In genomic region chr2:76673472-76674081, GRCm38 (mm10) we compare ENCODE assay signal across 8 mouse cellular contexts. TPM values are rescaled to one million over a fixed set of nuclear protein-coding genes. Genes with fewer than 3 reads are reported as not detected.
DNase-seq lines count a peak whose midpoint lies in the region; ATAC-seq lines count a peak whose summit lies in the region.

No protein-coding gene starts in this region.

- WGBS in intestine, embryonic 16.5 days = 50% methylated on average over 7 of the region's 7 CpGs
- 33% methylated on average over 7 of the region's 7 CpGs for WGBS in neural tube, embryonic 13.5 days

- H3K4me2 ChIP-seq in intestine, embryonic 16.5 days (ENCODE audit: low read depth, low read length) = peak overlapping the region; percentile 70
- peak overlapping the region; percentile 76 for H3K4me2 ChIP-seq in neural tube, embryonic 13.5 days

- H3K9me3 ChIP-seq in intestine, embryonic 16.5 days (ENCODE audit: control insufficient read depth, low read length) = no peaks in the 10 kb centered on the region
- H3K9me3 ChIP-seq in neural tube, embryonic 13.5 days = no peaks in the 10 kb centered on the region

- H3K4me1 ChIP-seq in intestine, embryonic 16.5 days (ENCODE audit: control insufficient read depth, insufficient read depth, low read length) = peaks cover 20% of the 10 kb centered on the region
- peaks cover 55% of the 10 kb centered on the region for H3K4me1 ChIP-seq in neural tube, embryonic 13.5 days (replicated peaks)

- no peaks in the 10 kb centered on the region for H3K27me3 ChIP-seq in intestine, embryonic 16.5 days (replicated peaks; ENCODE audit: control insufficient read depth, insufficient read depth, low read length)
- no peaks in the 10 kb centered on the region for H3K27me3 ChIP-seq in neural tube, embryonic 13.5 days

- peak; percentile 49 to 54 for DNase-seq in right cerebral cortex, postnatal 10 days (ENCODE audit: low spot score in 2 of 2)
- DNase-seq in right cerebral cortex, adult 2 months (ENCODE audit: low spot score in 2 of 2) = no peak
- peak; percentile 32 for DNase-seq in cerebellum, adult 9-10 months
- peak; percentile 31 for DNase-seq in gastrocnemius, postnatal 25 days
- DNase-seq in lung, adult 18-20 months = peak; percentile 64 to 74

- ATAC-seq in intestine, embryonic 16.5 days = no peak
- no peak for ATAC-seq in neural tube, embryonic 13.5 days (ENCODE audit: low read depth)
- no peak for ATAC-seq in frontal cortex, adult (ENCODE audit: low TSS enrichment)

- peak overlapping the region; percentile 58 for H3K4me3 ChIP-seq in intestine, embryonic 16.5 days (ENCODE audit: low read length)
- H3K4me3 ChIP-seq in neural tube, embryonic 13.5 days = peak overlapping the region; percentile 48

- H3K36me3 ChIP-seq in intestine, embryonic 16.5 days (ENCODE audit: control insufficient read depth, insufficient read depth, low read length) = no peaks in the 10 kb centered on the region; the same call in 1 of the 2 replicates
- H3K36me3 ChIP-seq in neural tube, embryonic 13.5 days = peaks cover 4% of the 10 kb centered on the region; the same call in 1 of the 2 replicates

- no peak overlapping the region for H3K9ac ChIP-seq in intestine, embryonic 16.5 days (ENCODE audit: low read depth, low read length)
- peak overlapping the region; percentile 76 for H3K9ac ChIP-seq in neural tube, embryonic 13.5 days

- peak overlapping the region; percentile 69; the same call in 1 of the 2 replicates for H3K27ac ChIP-seq in intestine, embryonic 16.5 days (ENCODE audit: low read length)
- H3K27ac ChIP-seq in neural tube, embryonic 13.5 days (replicated peaks) = peak overlapping the region; percentile 81

RNA-seq across cellular contexts. Expression of gene Fkbp7, which starts 0.7 kb away (rescaled TPM):
- total RNA-seq in gastrocnemius, postnatal 25 days (2021) = 10 to 100 TPM; 10.3 to 13.7 TPM
- 42.7 and 44.5 TPM in 2 replicates for polyA plus RNA-seq in intestine, embryonic 16.5 days (2015; fragmentation: Nextera tagmentation; extraction: Ambion mirVana)
- polyA plus RNA-seq in neural tube, embryonic 13.5 days (2015; fragmentation: Nextera tagmentation; extraction: Ambion mirVana) = 25.1 and 25.5 TPM in 2 replicates

RNA-seq across cellular contexts. Expression of gene Plekha3, which starts 1.5 kb away (rescaled TPM):
- total RNA-seq in gastrocnemius, postnatal 25 days (2021) = 1 to 10 TPM; 7.5 to 8.1 TPM
- polyA plus RNA-seq in intestine, embryonic 16.5 days (2015; fragmentation: Nextera tagmentation; extraction: Ambion mirVana) = 2.1 and 2.2 TPM in 2 replicates
- polyA plus RNA-seq in neural tube, embryonic 13.5 days (2015; fragmentation: Nextera tagmentation; extraction: Ambion mirVana) = 11.7 and 14.5 TPM in 2 replicates

RNA-seq across cellular contexts. Expression of gene Pjvk, which starts 25.3 kb away (rescaled TPM):
- total RNA-seq in gastrocnemius, postnatal 25 days (2021) = not detected
- polyA plus RNA-seq in intestine, embryonic 16.5 days (2015; fragmentation: Nextera tagmentation; extraction: Ambion mirVana) = not detected in 2 replicates
- 0.42 TPM in 1 of 2 replicates, not detected in the other for polyA plus RNA-seq in neural tube, embryonic 13.5 days (2015; fragmentation: Nextera tagmentation; extraction: Ambion mirVana)

RNA-seq across cellular contexts. Expression of gene Prkra, which starts 25.8 kb away (rescaled TPM):
- total RNA-seq in gastrocnemius, postnatal 25 days (2021) = 1 to 10 TPM; 4.6 to 5.4 TPM
- 37.8 and 38.3 TPM in 2 replicates for polyA plus RNA-seq in intestine, embryonic 16.5 days (2015; fragmentation: Nextera tagmentation; extraction: Ambion mirVana)
- polyA plus RNA-seq in neural tube, embryonic 13.5 days (2015; fragmentation: Nextera tagmentation; extraction: Ambion mirVana) = 96.6 and 97.8 TPM in 2 replicates

Comparison
In these comparisons a context has a peak if more than half of its experiments do, and no peak if none do; other contexts are left out.
1. DNase-seq: peak in right cerebral cortex, postnatal 10 days (2 of 2), cerebellum, adult 9-10 months (single experiment), gastrocnemius, postnatal 25 days (single experiment) and lung, adult 18-20 months (2 of 2); none in right cerebral cortex, adult 2 months (0 of 2).